Mouse (Mus musculus) ES-E14 (cell line): ENCODE data around the gene Epb41l2.

Experiments used
- HCFC1 ChIP-seq: IDR thresholded peaks from 2 replicates; pipeline ENCODE4 v1.6.1; 2012; ENCODE audit warnings: low read length, inconsistent platforms, borderline replicate concordance; ENCODE audit not compliant: insufficient read depth
- MAFK ChIP-seq: IDR thresholded peaks from 2 replicates; pipeline ENCODE4 v1.6.1; 2014; ENCODE audit warnings: mild to moderate bottlenecking, low read depth, low read length, inconsistent platforms; ENCODE audit not compliant: insufficient read depth
- ZC3H11A ChIP-seq: IDR thresholded peaks from 2 replicates; pipeline ENCODE4 v1.6.1; 2012; ENCODE audit warnings: low read depth, mild to moderate bottlenecking, inconsistent platforms, low read length, borderline replicate concordance
- ZNF384 ChIP-seq: IDR thresholded peaks from 2 replicates; pipeline ENCODE4 v1.6.1; 2012; ENCODE audit warnings: low read depth, low read length, inconsistent platforms

DNA sequence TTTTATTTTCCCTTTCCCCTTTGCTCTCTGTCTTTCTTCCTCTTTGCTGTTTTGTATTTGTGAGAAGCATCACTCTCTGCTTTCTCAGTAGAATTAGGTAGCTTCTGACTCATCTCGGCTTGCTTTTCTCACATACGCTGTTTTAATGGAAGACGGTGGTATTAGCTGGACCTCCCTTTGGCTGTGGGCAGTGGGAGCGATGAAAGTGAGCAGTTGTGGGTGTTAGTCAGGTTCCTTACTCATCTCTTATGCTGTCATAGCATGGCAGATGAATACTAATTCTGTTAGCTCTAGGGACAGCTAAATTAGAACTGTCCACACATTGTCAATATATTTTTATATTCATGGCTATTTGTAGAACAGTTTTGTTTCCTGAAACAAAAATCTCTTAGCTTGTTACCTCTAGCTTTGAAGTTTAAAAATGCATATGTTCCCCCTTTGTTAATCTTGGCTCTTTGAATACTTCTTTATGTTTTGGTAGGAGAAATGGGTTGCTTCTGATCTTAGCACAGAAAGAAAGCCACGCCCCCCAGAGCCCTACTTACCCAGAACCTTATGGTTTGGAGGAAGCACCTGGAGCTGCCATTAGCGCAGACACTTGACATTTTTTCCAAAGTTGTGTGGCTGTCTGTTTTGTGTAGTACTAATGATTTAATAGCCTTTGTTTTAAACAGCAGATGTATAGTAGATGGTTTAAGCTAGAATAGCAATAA lies 78.1 kb downstream of the Epb41l2 start:
- TF ChIP-seq MAFK (no peak), ZC3H11A (no peak), HCFC1 (no peak), ZNF384 (no peak)
